Mouse (Mus musculus) kidney, postnatal 10 days (tissue): ENCODE results near the gene Sult1a1.
"Not testable (repeated sequence)": the region's sequence is repeated elsewhere in the genome, so short reads cannot be mapped to it uniquely, and the experiment has no call there.

Experiments used
- DNase-seq: peaks from one replicate; pipeline ENCODE4 v3.0.0; 2021; ENCODE audit warnings: mixed read lengths

Sult1a1 gene

GRCm38 (mm10) chr7:126696303-126696702, 20.1 kb upstream of the Sult1a1 start:
- no peak for DNase-seq

- peak; percentile 96 for DNase-seq
These were observed 19.5 kb upstream of the Sult1a1 start, which contains the start of gene Slx1b for GRCm38 (mm10) chr7:126695631-126696207. TSS of gene Slx1b (minus strand) at chr7:126695784.

- peak; percentile 82 for DNase-seq
These were observed 19.0 kb upstream of the Sult1a1 start, which contains the start of gene Bola2 for GRCm38 (mm10) chr7:126695210-126695611. TSS of gene Bola2 (plus strand) at chr7:126695401.

- DNase-seq = no peak
These were observed 18.3 kb upstream of the Sult1a1 start for GRCm38 (mm10) chr7:126694441-126695051.

GRCm38 (mm10) chr7:126693781-126694180, 17.5 kb upstream of the Sult1a1 start:
- no peak for DNase-seq

- peak; percentile 93 for DNase-seq
These were observed 17.0 kb upstream of the Sult1a1 start for GRCm38 (mm10) chr7:126693256-126693655.

- DNase-seq = no peak
These were observed 16.2 kb upstream of the Sult1a1 start for GRCm38 (mm10) chr7:126692426-126692825.

GRCm38 (mm10) chr7:126691676-126692075, 15.4 kb upstream of the Sult1a1 start:
- DNase-seq = no peak

- DNase-seq = no peak
These were observed 14.5 kb upstream of the Sult1a1 start for GRCm38 (mm10) chr7:126690737-126691136.

- DNase-seq = no peak
These were observed 12.8 kb upstream of the Sult1a1 start for GRCm38 (mm10) chr7:126689021-126689420.

- DNase-seq = not testable (repeated sequence)
These were observed 11.9 kb upstream of the Sult1a1 start for GRCm38 (mm10) chr7:126688156-126688555.

- DNase-seq = peak; percentile 54
These were observed 5.0 kb upstream of the Sult1a1 start for GRCm38 (mm10) chr7:126681221-126681620.

- DNase-seq = no peak
These were observed 3.5 kb upstream of the Sult1a1 start for GRCm38 (mm10) chr7:126679683-126680082.

GRCm38 (mm10) chr7:126678545-126679341, 2.5 kb upstream of the Sult1a1 start:
- DNase-seq = peak; percentile 54

GRCm38 (mm10) chr7:126676631-126677220, 494 bp upstream of the Sult1a1 start:
- no peak for DNase-seq

GRCm38 (mm10) chr7:126675104-126675503, 1.1 kb downstream of the Sult1a1 start:
- no peak for DNase-seq

- DNase-seq = no peak
These were observed 4.1 kb downstream of the Sult1a1 start for GRCm38 (mm10) chr7:126672111-126672510.

- DNase-seq = no peak
These were observed 6.1 kb downstream of the Sult1a1 start for GRCm38 (mm10) chr7:126670152-126670551.

GRCm38 (mm10) chr7:126668452-126668851, 7.8 kb downstream of the Sult1a1 start:
- DNase-seq = peak; percentile 26

- DNase-seq = no peak
These were observed 8.6 kb downstream of the Sult1a1 start for GRCm38 (mm10) chr7:126667495-126668090.

GRCm38 (mm10) chr7:126665269-126665668, 11.0 kb downstream of the Sult1a1 start:
- peak; percentile 52 for DNase-seq

- DNase-seq = no peak
These were observed 12.6 kb downstream of the Sult1a1 start for GRCm38 (mm10) chr7:126663646-126664045.

GRCm38 (mm10) chr7:126659771-126660170, 16.5 kb downstream of the Sult1a1 start:
- DNase-seq = no peak
